Mouse (Mus musculus) spleen, adult 2 months (tissue): ENCODE data around the gene Myh6.

Experiments used
- CTCF ChIP-seq: fragments of 200-500 bp; IDR thresholded peaks from 2 replicates; pipeline ENCODE4 v1.5.1; 2011; ENCODE audit warnings: mild to moderate bottlenecking, inconsistent platforms; ENCODE audit not compliant: insufficient read depth, insufficient read length, insufficient replicate concordance; ENCODE audit errors: extremely low read depth
- POLR2A ChIP-seq: fragments of 200-500 bp; IDR thresholded peaks from 2 replicates; pipeline ENCODE4 v1.6.1; 2011; ENCODE audit warnings: low read depth, low read length, inconsistent platforms

- TF ChIP-seq CTCF (no peak), POLR2A (no peak)
Observed at GRCm38 (mm10) chr14:54959197-54959596, 7.5 kb downstream of the Myh6 start.
